Mouse (Mus musculus) C2C12 (cell line): ENCODE measurements around the gene Has1.

ENCODE experiments used
- CTCF ChIP-seq: IDR thresholded peaks from one replicate; pipeline ENCODE4 v1.5.1; 2011; ENCODE audit not compliant: control insufficient read depth, insufficient read depth, insufficient read length
- FOSL1 ChIP-seq: IDR thresholded peaks from one replicate; pipeline ENCODE4 v1.8.0; 2011; ENCODE audit warnings: mild to moderate bottlenecking, low read length; ENCODE audit not compliant: poor library complexity, insufficient read depth, severe bottlenecking
- MAX ChIP-seq: IDR thresholded peaks from one replicate; pipeline ENCODE4 v1.6.1; 2011; ENCODE audit warnings: mild to moderate bottlenecking, control low read depth
- MYOD1 ChIP-seq: IDR thresholded peaks from one replicate; pipeline ENCODE4 v1.6.1; 2011; ENCODE audit warnings: low read depth; ENCODE audit not compliant: control insufficient read depth, insufficient read length
- USF1 ChIP-seq: IDR thresholded peaks from one replicate; pipeline ENCODE4 v1.6.1; 2011; ENCODE audit warnings: low read depth, mild to moderate bottlenecking, control low read depth, moderate library complexity

DNA sequence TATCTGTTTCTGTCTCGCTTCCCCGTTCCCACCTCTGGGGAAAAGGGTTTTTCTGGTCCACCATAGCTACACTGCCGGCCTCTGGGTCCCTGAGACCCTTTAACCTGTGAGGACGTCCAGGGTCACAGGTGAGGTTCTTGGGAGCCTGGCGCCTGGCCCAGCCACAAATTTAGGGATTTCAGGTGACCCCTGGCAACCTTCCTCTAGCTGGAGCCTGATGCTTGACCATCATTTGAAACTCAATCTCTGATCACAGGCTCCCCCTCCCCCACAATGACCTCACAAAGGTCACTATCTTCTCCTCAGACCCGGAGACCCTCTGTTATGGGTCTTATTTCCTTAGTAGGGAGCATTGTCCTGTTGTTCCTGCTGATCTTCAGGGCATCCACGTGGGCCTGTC, 24.3 kb downstream of the Has1 start:
- TF ChIP-seq USF1 (no peak), CTCF (no peak), MYOD1 (no peak), FOSL1 (no peak), MAX (no peak)
